ENCODE assay signal across 10 mouse cellular contexts in the genomic region with DNA sequence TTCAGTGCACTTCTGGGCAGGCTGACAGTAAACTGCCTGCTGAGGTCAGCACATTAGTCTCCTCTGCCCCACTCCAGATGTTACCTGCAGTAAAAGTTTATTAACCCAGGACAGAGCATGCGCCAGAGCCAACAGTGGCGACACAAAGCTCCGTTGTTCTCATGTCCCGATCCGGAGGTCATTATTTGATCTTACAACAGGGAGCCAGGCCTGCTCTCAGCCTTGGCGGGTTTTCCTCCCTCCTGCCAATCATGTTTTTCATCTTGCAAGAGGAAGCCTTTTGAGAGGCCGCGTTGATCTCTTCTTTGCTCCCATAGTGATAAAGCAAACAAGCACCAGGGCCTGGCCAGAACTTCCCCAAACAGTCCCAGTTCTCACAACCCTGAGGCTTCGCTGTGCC.
A peak's percentile ranks its signal among the peaks of the same experiment; 100 is the strongest.
DNase-seq lines count a peak whose midpoint lies in the region; ATAC-seq lines count a peak whose summit lies in the region.
"Had no signal": no experiment of that assay in that cellular context is flagged by ENCODE, and none has a peak within 500 bp of the region (broad histone marks: within the 10 kb centered on the region; RNA-seq: fewer than 3 reads in every experiment).

No protein-coding gene starts in this region.

- no peak for ATAC-seq in kidney, embryonic 16.5 days (ENCODE audit: low FRiP score, low TSS enrichment)
- no peak for ATAC-seq in embryonic facial prominence, embryonic 13.5 days (ENCODE audit: insufficient number of reproducible peaks, insufficient read depth, low FRiP score, low TSS enrichment, low read depth)
- peak; percentile 66; the same call in 1 of the 2 replicates for ATAC-seq in stomach, embryonic 16.5 days (ENCODE audit: insufficient read depth, low FRiP score)
- ATAC-seq: Patski had no signal

- H3K4me2 ChIP-seq in kidney, embryonic 16.5 days (replicated peaks; ENCODE audit: low read depth, low read length), result peak overlapping the region; percentile 26; the same call in 1 of the 2 replicates
- H3K4me2 ChIP-seq in embryonic facial prominence, embryonic 13.5 days, result no peak overlapping the region
- H3K4me2 ChIP-seq in stomach, embryonic 16.5 days (ENCODE audit: low read depth, low read length), result peak overlapping the region; percentile 6; the same call in 1 of the 2 replicates
- H3K4me2 ChIP-seq: liver, embryonic 15.5 days had no signal

- H3K4me3 ChIP-seq in kidney, embryonic 16.5 days (ENCODE audit: low read length), result no peak overlapping the region
- no peak overlapping the region for H3K4me3 ChIP-seq in embryonic facial prominence, embryonic 13.5 days
- H3K4me3 ChIP-seq in limb, embryonic 10.5 days, result no peak overlapping the region
- H3K4me3 ChIP-seq in stomach, embryonic 16.5 days (replicated peaks; ENCODE audit: low read length), result no peak overlapping the region
- H3K4me3 ChIP-seq: liver, embryonic 15.5 days had no signal

- WGBS in kidney, embryonic 16.5 days, result 34% methylated on average over 9 of the region's 9 CpGs
- WGBS in embryonic facial prominence, embryonic 13.5 days, result 41% methylated on average over 9 of the region's 9 CpGs
- WGBS in limb, embryonic 10.5 days, result 44% methylated on average over 9 of the region's 9 CpGs
- WGBS in stomach, embryonic 16.5 days, result 33% methylated on average over 9 of the region's 9 CpGs

- H3K36me3 ChIP-seq in kidney, embryonic 16.5 days (ENCODE audit: insufficient read depth, low read length), result no peaks in the 10 kb centered on the region
- no peaks in the 10 kb centered on the region for H3K36me3 ChIP-seq in embryonic facial prominence, embryonic 13.5 days
- H3K36me3 ChIP-seq in limb, embryonic 10.5 days, result no peaks in the 10 kb centered on the region
- H3K36me3 ChIP-seq in stomach, embryonic 16.5 days (ENCODE audit: control insufficient read depth, insufficient read depth, low read length), result no peaks in the 10 kb centered on the region
- H3K36me3 ChIP-seq: liver, embryonic 15.5 days had no signal

- DNase-seq in kidney, postnatal 4 days, result no peak
- DNase-seq in brain, adult 2 months (ENCODE audit: low read depth, low spot score), result peak; percentile 38
- peak; percentile 78 for DNase-seq in limb, embryonic 10.5 days (ENCODE audit: low spot score)
- DNase-seq in kidney, postnatal 36 days, result no peak
- no peak for DNase-seq in ovary, adult 18-20 months (ENCODE audit: low spot score)

- no peaks in the 10 kb centered on the region for H3K4me1 ChIP-seq in kidney, embryonic 16.5 days (ENCODE audit: insufficient read depth, low read length)
- peaks cover 14% of the 10 kb centered on the region for H3K4me1 ChIP-seq in embryonic facial prominence, embryonic 13.5 days
- H3K4me1 ChIP-seq in limb, embryonic 10.5 days, result peaks cover 54% of the 10 kb centered on the region
- H3K4me1 ChIP-seq in stomach, embryonic 16.5 days (ENCODE audit: control insufficient read depth, insufficient read depth, low read length), result 0 out of 2 replicates have a peak, but pooled peaks cover 4% of the 10 kb centered on the region
- H3K4me1 ChIP-seq: liver, embryonic 15.5 days had no signal

- H3K9me3 ChIP-seq in kidney, embryonic 16.5 days (ENCODE audit: low read length), result no peaks in the 10 kb centered on the region
- no peaks in the 10 kb centered on the region for H3K9me3 ChIP-seq in embryonic facial prominence, embryonic 13.5 days
- H3K9me3 ChIP-seq in limb, embryonic 10.5 days (replicated peaks), result no peaks in the 10 kb centered on the region
- H3K9me3 ChIP-seq in stomach, embryonic 16.5 days (replicated peaks; ENCODE audit: control insufficient read depth, low read length), result no peaks in the 10 kb centered on the region
- H3K9me3 ChIP-seq: liver, embryonic 15.5 days had no signal

- H3K27me3 ChIP-seq in kidney, embryonic 16.5 days (ENCODE audit: insufficient read depth, low read length), result no peaks in the 10 kb centered on the region
- H3K27me3 ChIP-seq in embryonic facial prominence, embryonic 13.5 days, result no peaks in the 10 kb centered on the region
- H3K27me3 ChIP-seq in limb, embryonic 10.5 days (ENCODE audit: low read depth, poor library complexity, severe bottlenecking), result no peaks in the 10 kb centered on the region
- H3K27me3 ChIP-seq in stomach, embryonic 16.5 days (ENCODE audit: control insufficient read depth, insufficient read depth, low read length), result no peaks in the 10 kb centered on the region
- H3K27me3 ChIP-seq: liver, embryonic 15.5 days; Patski had no signal

- no peak overlapping the region for H3K27ac ChIP-seq in kidney, embryonic 16.5 days (ENCODE audit: low read length)
- H3K27ac ChIP-seq in embryonic facial prominence, embryonic 13.5 days, result peak overlapping the region; percentile 22; the same call in 1 of the 2 replicates
- H3K27ac ChIP-seq in limb, embryonic 10.5 days, result peak overlapping the region; percentile 88
- no peak overlapping the region for H3K27ac ChIP-seq in stomach, embryonic 16.5 days (ENCODE audit: low read length)
- H3K27ac ChIP-seq: liver, embryonic 15.5 days had no signal

- no peak overlapping the region for H3K9ac ChIP-seq in kidney, embryonic 16.5 days (replicated peaks; ENCODE audit: low read length)
- no peak overlapping the region for H3K9ac ChIP-seq in embryonic facial prominence, embryonic 13.5 days
- no peak overlapping the region for H3K9ac ChIP-seq in stomach, embryonic 16.5 days (ENCODE audit: low read length)
- H3K9ac ChIP-seq: liver, embryonic 15.5 days had no signal

Comparison
In these comparisons a context has a peak if more than half of its experiments do, and no peak if none do; other contexts are left out.
1. H3K27ac ChIP-seq: peak in embryonic facial prominence, embryonic 13.5 days (single experiment) and limb, embryonic 10.5 days (single experiment); none in kidney, embryonic 16.5 days (single experiment) and stomach, embryonic 16.5 days (single experiment).
2. DNase-seq: peak in brain, adult 2 months (single experiment) and limb, embryonic 10.5 days (single experiment); none in kidney, postnatal 4 days (0 of 2), kidney, postnatal 36 days (0 of 2) and ovary, adult 18-20 months (single experiment).